Comparison of ENCODE assay signal across 18 mouse cellular contexts in genomic region chr15:77275572-77275971, GRCm38 (mm10). TPM values are rescaled to one million over a fixed set of nuclear protein-coding genes. Genes with fewer than 3 reads are reported as not detected.
A peak's percentile ranks its signal among the peaks of the same experiment; 100 is the strongest.
DNase-seq lines count a peak whose midpoint lies in the region; ATAC-seq and TF ChIP-seq lines count a peak whose summit lies in the region.
"Had no signal": no experiment of that assay in that cellular context is flagged by ENCODE, and none has a peak within 500 bp of the region (broad histone marks: within the 10 kb centered on the region; RNA-seq: fewer than 3 reads in every experiment).

No protein-coding gene starts in this region.

- 34% methylated on average over 2 of the region's 2 CpGs for WGBS in liver, adult 2 months
- WGBS in liver, embryonic 12.5 days (ENCODE audit: insufficient replicate concordance) = 61% methylated on average over 2 of the region's 2 CpGs
- WGBS in midbrain, embryonic 11.5 days = 93% methylated on average over 2 of the region's 2 CpGs
- WGBS in midbrain, embryonic 16.5 days = 87% methylated on average over 2 of the region's 2 CpGs
- 33% methylated on average over 2 of the region's 2 CpGs for WGBS in limb, embryonic 12.5 days
- 96% methylated on average over 2 of the region's 2 CpGs for WGBS in thymus, adult 2 months

- no peaks in the 10 kb centered on the region for H3K27me3 ChIP-seq in liver, adult 2 months (ENCODE audit: control insufficient read depth, insufficient read depth, low read length)
- no peaks in the 10 kb centered on the region for H3K27me3 ChIP-seq in liver, embryonic 12.5 days (replicated peaks)
- no peaks in the 10 kb centered on the region for H3K27me3 ChIP-seq in midbrain, embryonic 11.5 days (ENCODE audit: control insufficient read depth, insufficient read depth, low read length)
- H3K27me3 ChIP-seq in midbrain, embryonic 16.5 days (ENCODE audit: control insufficient read depth, insufficient read depth, low read depth, low read length) = no peaks in the 10 kb centered on the region
- no peaks in the 10 kb centered on the region for H3K27me3 ChIP-seq in limb, embryonic 12.5 days
- H3K27me3 ChIP-seq in thymus, adult 2 months (ENCODE audit: control insufficient read depth, insufficient read depth, low read length) = no peaks in the 10 kb centered on the region
- H3K27me3 ChIP-seq: forebrain, embryonic 15.5 days; hindbrain, embryonic 15.5 days; Patski had no signal

- H3K79me2 ChIP-seq in liver, adult 2 months (ENCODE audit: control insufficient read depth, insufficient read depth, low read length) = peaks cover 55% of the 10 kb centered on the region

- H3K4me3 ChIP-seq in liver, adult 2 months (ENCODE audit: insufficient read depth, low read depth, low read length) = no peak overlapping the region
- no peak overlapping the region for H3K4me3 ChIP-seq in liver, embryonic 12.5 days
- no peak overlapping the region for H3K4me3 ChIP-seq in midbrain, embryonic 11.5 days (ENCODE audit: low read depth, low read length)
- no peak overlapping the region for H3K4me3 ChIP-seq in midbrain, embryonic 16.5 days (ENCODE audit: low read depth, low read length)
- H3K4me3 ChIP-seq in limb, embryonic 12.5 days (replicated peaks) = no peak overlapping the region
- no peak overlapping the region for H3K4me3 ChIP-seq in thymus, adult 2 months (ENCODE audit: control insufficient read depth, insufficient read depth, low read length)
- H3K4me3 ChIP-seq: forebrain, embryonic 15.5 days; heart, adult 2 months; hindbrain, embryonic 15.5 days had no signal

- no peak for ATAC-seq in liver, embryonic 12.5 days
- no peak for ATAC-seq in midbrain, embryonic 11.5 days (ENCODE audit: low FRiP score)
- no peak for ATAC-seq in midbrain, embryonic 16.5 days
- no peak for ATAC-seq in limb, embryonic 12.5 days (ENCODE audit: insufficient number of reproducible peaks, insufficient read depth, low FRiP score, low TSS enrichment, low read depth)
- ATAC-seq: activated CD4-positive, CD25-positive, alpha-beta regulatory T cell, adult 4 months; forebrain, embryonic 15.5 days; Patski had no signal

- H3K36me3 ChIP-seq in liver, adult 2 months (ENCODE audit: control insufficient read depth, insufficient read depth, low read length) = no peaks in the 10 kb centered on the region
- no peaks in the 10 kb centered on the region for H3K36me3 ChIP-seq in liver, embryonic 12.5 days
- H3K36me3 ChIP-seq in midbrain, embryonic 11.5 days (ENCODE audit: control insufficient read depth, insufficient read depth, low read length) = no peaks in the 10 kb centered on the region
- no peaks in the 10 kb centered on the region for H3K36me3 ChIP-seq in midbrain, embryonic 16.5 days (ENCODE audit: control insufficient read depth, insufficient read depth, low read length)
- no peaks in the 10 kb centered on the region for H3K36me3 ChIP-seq in limb, embryonic 12.5 days
- H3K36me3 ChIP-seq in thymus, adult 2 months (ENCODE audit: control insufficient read depth, insufficient read depth, low read length) = no peaks in the 10 kb centered on the region
- H3K36me3 ChIP-seq: forebrain, embryonic 15.5 days; hindbrain, embryonic 15.5 days had no signal

- no peaks in the 10 kb centered on the region for H3K9me3 ChIP-seq in liver, embryonic 12.5 days (replicated peaks)
- no peaks in the 10 kb centered on the region for H3K9me3 ChIP-seq in midbrain, embryonic 11.5 days (ENCODE audit: control insufficient read depth, low read length)
- no peaks in the 10 kb centered on the region for H3K9me3 ChIP-seq in midbrain, embryonic 16.5 days (replicated peaks; ENCODE audit: control insufficient read depth, low read length, poor library complexity, severe bottlenecking)
- H3K9me3 ChIP-seq in limb, embryonic 12.5 days = no peaks in the 10 kb centered on the region
- H3K9me3 ChIP-seq: forebrain, embryonic 15.5 days; hindbrain, embryonic 15.5 days had no signal

- TF ChIP-seq POLR2A in liver, adult 2 months (IDR thresholded peaks at IDR 0.05; ENCODE audit: extremely low read depth, insufficient read depth, low read length) = no peak
- no peak for TF ChIP-seq POLR2A in thymus, adult 2 months (IDR thresholded peaks at IDR 0.05; ENCODE audit: control insufficient read depth, extremely low read depth, insufficient read depth, low read length, poor library complexity)

- no peak overlapping the region for H3K4me2 ChIP-seq in liver, embryonic 12.5 days
- no peak overlapping the region for H3K4me2 ChIP-seq in midbrain, embryonic 11.5 days
- H3K4me2 ChIP-seq in midbrain, embryonic 16.5 days (ENCODE audit: low read length) = no peak overlapping the region
- no peak overlapping the region for H3K4me2 ChIP-seq in limb, embryonic 12.5 days
- H3K4me2 ChIP-seq: forebrain, embryonic 15.5 days; heart, embryonic 11.5 days; hindbrain, embryonic 15.5 days had no signal

- no peak for TF ChIP-seq CTCF in liver, adult 2 months (IDR thresholded peaks at IDR 0.05; ENCODE audit: low read depth, low read length)
- TF ChIP-seq CTCF in thymus, adult 2 months (IDR thresholded peaks at IDR 0.05; ENCODE audit: borderline replicate concordance, control insufficient read depth, extremely low read depth, insufficient read depth, low read length, poor library complexity) = no peak

- DNase-seq in liver, adult 2 months (ENCODE audit: extremely low read depth, low read depth, low spot score) = no peak
- DNase-seq in midbrain, embryonic 11.5 days (ENCODE audit: low spot score, missing footprints) = peak; percentile 53
- DNase-seq in adrenal gland, postnatal 4 days (ENCODE audit: low spot score in 2 of 2) = no peak
- DNase-seq in thymus, adult 2 months = no peak
- DNase-seq: adrenal gland, postnatal 14 days; cerebellum, adult 18-20 months; cerebellum, adult 9-11 months; cerebellum, postnatal 36 days; gastrocnemius, postnatal 10 days; heart, adult 2 months had no signal

- peak overlapping the region; percentile 9; the same call in 1 of the 2 replicates for H3K27ac ChIP-seq in liver, adult 2 months (replicated peaks; ENCODE audit: insufficient read depth, low read depth, low read length)
- H3K27ac ChIP-seq in liver, embryonic 12.5 days = no peak overlapping the region
- no peak overlapping the region for H3K27ac ChIP-seq in midbrain, embryonic 11.5 days (ENCODE audit: low read depth, low read length)
- H3K27ac ChIP-seq in midbrain, embryonic 16.5 days (ENCODE audit: low read length) = no peak overlapping the region
- peak overlapping the region; percentile 66; the same call in 1 of the 2 replicates for H3K27ac ChIP-seq in limb, embryonic 12.5 days
- H3K27ac ChIP-seq in thymus, adult 2 months (ENCODE audit: control insufficient read depth, insufficient read depth, low read length) = no peak overlapping the region
- H3K27ac ChIP-seq: forebrain, embryonic 15.5 days; heart, adult 2 months; hindbrain, embryonic 15.5 days had no signal

- H3K4me1 ChIP-seq in liver, adult 2 months (ENCODE audit: control insufficient read depth, insufficient read depth, low read length) = peaks cover 24% of the 10 kb centered on the region
- H3K4me1 ChIP-seq in liver, embryonic 12.5 days = 0 out of 2 replicates have a peak, but pooled peaks cover 2% of the 10 kb centered on the region
- H3K4me1 ChIP-seq in midbrain, embryonic 11.5 days (ENCODE audit: control insufficient read depth, insufficient read depth, low read length) = no peaks in the 10 kb centered on the region
- H3K4me1 ChIP-seq in midbrain, embryonic 16.5 days (ENCODE audit: control insufficient read depth, insufficient read depth, low read length) = peaks cover 6% of the 10 kb centered on the region
- peaks cover 55% of the 10 kb centered on the region for H3K4me1 ChIP-seq in limb, embryonic 12.5 days (replicated peaks)
- H3K4me1 ChIP-seq in thymus, adult 2 months (replicated peaks; ENCODE audit: control insufficient read depth, insufficient read depth, low read length) = no peaks in the 10 kb centered on the region

- no peak overlapping the region for H3K9ac ChIP-seq in liver, adult 2 months (ENCODE audit: low read depth, low read length)
- no peak overlapping the region for H3K9ac ChIP-seq in liver, embryonic 12.5 days
- no peak overlapping the region for H3K9ac ChIP-seq in midbrain, embryonic 11.5 days (ENCODE audit: low read length)
- no peak overlapping the region for H3K9ac ChIP-seq in midbrain, embryonic 16.5 days (ENCODE audit: low read depth, low read length)
- H3K9ac ChIP-seq in limb, embryonic 12.5 days (replicated peaks) = no peak overlapping the region
- H3K9ac ChIP-seq: forebrain, embryonic 15.5 days; hindbrain, embryonic 15.5 days had no signal

RNA-seq across cellular contexts. Expression of gene Rbfox2, which starts 31.2 kb away (rescaled TPM):
- 17.4 and 21.6 TPM in 2 replicates for total RNA-seq in liver, adult 2 months (2014; rRNA removed)
- 18.2 and 21.5 TPM in 2 replicates for polyA plus RNA-seq in liver, adult 2 months (2012; rRNA removed)
- 13.0 and 13.1 TPM in 2 replicates for polyA plus RNA-seq in liver, embryonic 12.5 days (2016; fragmentation: Nextera tagmentation; extraction: Ambion mirVana)
- polyA plus RNA-seq in midbrain, embryonic 11.5 days (2014; fragmentation: Nextera tagmentation; extraction: Ambion mirVana) = 73.2 and 79.9 TPM in 2 replicates
- polyA plus RNA-seq in midbrain, embryonic 16.5 days (2015; fragmentation: Nextera tagmentation; extraction: Ambion mirVana) = 165 and 177 TPM in 2 replicates
- 78.4 and 79.3 TPM in 2 replicates for polyA plus RNA-seq in limb, embryonic 12.5 days (2016; fragmentation: Nextera tagmentation; extraction: Ambion mirVana)
- 100 to 1,000 TPM; 102 to 104 TPM for total RNA-seq in adrenal gland, postnatal 4 days (2021)
- polyA plus RNA-seq in thymus, adult 2 months (2012; rRNA removed) = 13.4 and 20.5 TPM in 2 replicates

Comparison
In these comparisons a context has a peak if more than half of its experiments do, and no peak if none do; other contexts are left out.
1. H3K27ac ChIP-seq: peak in liver, adult 2 months (single experiment) and limb, embryonic 12.5 days (single experiment); none in liver, embryonic 12.5 days (single experiment), midbrain, embryonic 11.5 days (single experiment), midbrain, embryonic 16.5 days (single experiment) and thymus, adult 2 months (single experiment).